Mouse (Mus musculus): Measurements from ENCODE around the gene Oosp3. TPM values are rescaled to one million over a fixed set of nuclear protein-coding genes. Genes with fewer than 3 reads are reported as not detected.

Gene Oosp3
- polyA plus RNA-seq, 1 experiment: not detected

DNA sequence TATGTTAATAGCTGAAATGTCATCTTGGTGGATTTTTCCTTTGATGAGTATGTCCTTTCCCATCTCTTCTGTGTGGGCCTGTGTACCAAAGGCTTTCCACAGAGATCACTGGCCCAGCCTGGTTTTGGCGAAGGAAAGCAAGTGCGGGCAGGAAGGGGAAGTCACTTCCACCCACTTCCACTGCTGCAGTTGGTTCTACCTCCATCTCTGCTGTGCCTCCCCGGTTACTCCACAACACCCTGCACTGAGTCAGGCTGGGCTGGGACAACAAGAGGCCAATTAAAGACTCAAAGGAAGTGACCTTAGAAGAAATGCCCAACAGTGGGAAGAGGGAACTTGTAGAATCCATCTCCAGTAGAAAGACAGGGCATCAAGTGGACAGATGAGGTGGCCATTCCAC, 23.2 kb downstream of the Oosp3 start:
- WGBS: 17% methylated on average over 3 of the region's 3 CpGs
- no peak overlapping the region for H3K4me3 ChIP-seq (replicated peaks; ENCODE audit: control insufficient read depth, low read depth, low read length)
- H3K27ac ChIP-seq (ENCODE audit: control insufficient read depth, insufficient read depth, low read depth, low read length, poor library complexity): no peak overlapping the region
- no peaks in the 10 kb centered on the region for H3K4me1 ChIP-seq (ENCODE audit: control insufficient read depth, insufficient read depth, low read length)
- no peak for TF ChIP-seq CTCF (IDR thresholded peaks at IDR 0.05; ENCODE audit: control insufficient read depth, insufficient read depth, low read length)

DNA sequence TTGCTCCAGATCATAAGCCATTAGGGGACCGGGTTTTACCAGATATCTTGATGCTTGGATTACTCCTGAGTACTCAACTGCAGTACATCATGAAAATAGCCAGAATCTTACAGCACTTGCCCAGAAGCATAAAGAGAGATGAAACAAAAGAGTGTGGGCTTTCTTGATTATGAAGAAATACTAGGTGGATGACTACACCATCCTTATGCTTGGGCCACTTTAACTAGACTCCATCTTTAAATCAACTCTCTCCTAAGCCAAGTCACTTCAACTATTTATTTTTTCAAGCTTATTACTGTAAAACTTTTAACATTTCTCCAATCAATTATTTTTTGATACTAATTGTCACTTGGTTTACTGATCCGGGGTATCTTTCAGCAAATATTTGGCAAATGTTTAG, 27.0 kb downstream of the Oosp3 start:
- no peak overlapping the region for H3K4me3 ChIP-seq (replicated peaks; ENCODE audit: control insufficient read depth, low read depth, low read length)
- WGBS: 89% methylated on average over 2 of the region's 2 CpGs
- H3K27ac ChIP-seq (ENCODE audit: control insufficient read depth, insufficient read depth, low read depth, low read length, poor library complexity): no peak overlapping the region
- TF ChIP-seq CTCF (IDR thresholded peaks at IDR 0.05; ENCODE audit: control insufficient read depth, insufficient read depth, low read length) (no peak), POLR2A (IDR thresholded peaks at IDR 0.05; ENCODE audit: borderline replicate concordance, control insufficient read depth, low read depth, low read length) (no peak)
- H3K4me1 ChIP-seq (ENCODE audit: control insufficient read depth, insufficient read depth, low read length): no peaks in the 10 kb centered on the region; the same call in 1 of the 2 replicates

DNA sequence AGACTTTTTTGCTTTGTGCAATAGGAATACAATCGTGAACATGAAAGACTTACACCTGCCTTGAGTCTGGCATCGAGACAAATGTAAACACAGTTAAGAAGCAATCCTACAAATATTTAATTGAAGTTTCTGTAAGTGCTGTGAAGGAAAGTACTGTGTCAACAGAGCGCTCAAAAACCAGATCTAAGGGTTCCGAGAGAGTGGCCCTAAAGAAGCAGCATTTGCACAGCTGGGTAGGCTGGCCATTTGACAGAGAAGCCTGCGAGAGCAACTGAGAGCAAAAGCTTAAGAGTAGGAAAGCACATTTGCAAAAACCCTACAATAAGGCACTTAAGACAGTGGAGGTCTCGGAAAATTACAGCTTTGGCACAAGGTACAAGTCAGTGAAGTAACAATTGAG, 27.4 kb downstream of the Oosp3 start:
- H3K4me1 ChIP-seq (ENCODE audit: control insufficient read depth, insufficient read depth, low read length): no peaks in the 10 kb centered on the region; the same call in 1 of the 2 replicates
- no peak overlapping the region for H3K27ac ChIP-seq (ENCODE audit: control insufficient read depth, insufficient read depth, low read depth, low read length, poor library complexity)
- WGBS: 84% methylated on average over 6 of the region's 6 CpGs
- TF ChIP-seq CTCF (IDR thresholded peaks at IDR 0.05; ENCODE audit: control insufficient read depth, insufficient read depth, low read length): no peak
- TF ChIP-seq POLR2A (IDR thresholded peaks at IDR 0.05; ENCODE audit: borderline replicate concordance, control insufficient read depth, low read depth, low read length): no peak
- no peak overlapping the region for H3K4me3 ChIP-seq (replicated peaks; ENCODE audit: control insufficient read depth, low read depth, low read length)

DNA sequence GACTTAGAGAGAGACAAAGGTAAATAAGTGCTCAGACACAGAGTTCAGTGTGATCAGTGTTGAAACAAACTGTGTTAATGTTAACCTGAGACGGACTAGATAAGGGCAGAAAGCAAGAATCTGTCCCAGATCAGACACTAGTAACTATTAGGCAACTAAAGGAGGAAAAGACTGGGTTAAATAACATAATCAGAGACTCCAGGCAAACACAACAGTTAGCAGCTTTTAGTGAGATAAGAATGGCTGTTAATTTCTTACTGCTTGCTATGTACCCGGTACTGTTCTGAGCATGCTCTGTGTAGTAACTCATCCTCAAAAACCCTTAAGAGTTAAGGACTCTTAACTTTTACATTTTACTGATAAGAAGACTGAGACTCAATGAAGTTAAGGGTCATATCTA, 29.1 kb downstream of the Oosp3 start:
- WGBS: 67% methylated on average over 2 of the region's 2 CpGs
- Histone ChIP-seq H3K27ac (ENCODE audit: control insufficient read depth, insufficient read depth, low read depth, low read length, poor library complexity) (no peak overlapping the region), H3K4me1 (ENCODE audit: control insufficient read depth, insufficient read depth, low read length) (no peaks in the 10 kb centered on the region; the same call in 1 of the 2 replicates), H3K4me3 (replicated peaks; ENCODE audit: control insufficient read depth, low read depth, low read length) (no peak overlapping the region)
- no peak for TF ChIP-seq CTCF (IDR thresholded peaks at IDR 0.05; ENCODE audit: control insufficient read depth, insufficient read depth, low read length)
- TF ChIP-seq POLR2A (IDR thresholded peaks at IDR 0.05; ENCODE audit: borderline replicate concordance, control insufficient read depth, low read depth, low read length): no peak

DNA sequence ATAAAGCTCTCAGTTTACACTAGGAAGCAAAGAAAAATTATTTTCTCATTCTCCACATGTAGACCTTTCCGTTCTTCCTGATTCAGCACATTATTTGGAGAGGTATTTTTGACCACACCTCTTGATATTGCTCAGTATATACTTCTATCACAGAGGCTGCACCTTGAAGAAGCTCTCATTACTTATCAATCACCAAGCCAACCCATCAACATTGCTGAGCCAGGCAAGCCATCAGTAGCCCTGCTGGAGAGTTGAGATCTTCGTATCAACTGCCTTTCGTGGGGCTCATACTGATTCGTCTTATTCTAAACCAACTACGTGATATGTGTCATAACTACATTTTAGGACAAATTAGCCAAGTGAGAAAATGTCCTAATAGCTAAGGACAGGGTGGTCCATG, 30.4 kb downstream of the Oosp3 start:
- 66% methylated on average over 5 of the region's 5 CpGs for WGBS
- H3K27ac ChIP-seq (ENCODE audit: control insufficient read depth, insufficient read depth, low read depth, low read length, poor library complexity): no peak overlapping the region
- H3K4me1 ChIP-seq (ENCODE audit: control insufficient read depth, insufficient read depth, low read length): no peaks in the 10 kb centered on the region; the same call in 1 of the 2 replicates
- no peak overlapping the region for H3K4me3 ChIP-seq (replicated peaks; ENCODE audit: control insufficient read depth, low read depth, low read length)
- no peak for TF ChIP-seq POLR2A (IDR thresholded peaks at IDR 0.05; ENCODE audit: borderline replicate concordance, control insufficient read depth, low read depth, low read length)
- TF ChIP-seq CTCF (IDR thresholded peaks at IDR 0.05; ENCODE audit: control insufficient read depth, insufficient read depth, low read length): no peak

DNA sequence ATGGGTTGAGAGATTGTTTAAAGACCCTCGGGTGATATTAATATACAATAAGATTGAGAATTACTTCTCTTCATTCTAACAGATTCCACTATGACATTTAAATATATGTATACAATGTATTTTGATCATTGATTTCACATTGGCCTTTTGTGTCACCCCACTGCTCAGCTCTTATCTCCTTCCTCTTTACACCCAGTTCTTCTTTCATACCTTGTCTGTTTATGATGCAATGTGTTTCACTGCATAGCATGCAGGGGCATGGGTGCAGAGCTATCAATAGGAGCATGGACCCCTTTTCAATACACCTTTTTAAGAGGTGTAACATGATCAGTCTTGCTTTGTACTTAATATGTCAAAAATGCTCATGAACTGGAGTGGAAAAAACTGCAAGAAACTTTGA, 33.4 kb downstream of the Oosp3 start:
- Histone ChIP-seq H3K27ac (ENCODE audit: control insufficient read depth, insufficient read depth, low read depth, low read length, poor library complexity) (no peak overlapping the region), H3K4me1 (ENCODE audit: control insufficient read depth, insufficient read depth, low read length) (no peaks in the 10 kb centered on the region; the same call in 1 of the 2 replicates), H3K4me3 (replicated peaks; ENCODE audit: control insufficient read depth, low read depth, low read length) (no peak overlapping the region)
- TF ChIP-seq POLR2A (IDR thresholded peaks at IDR 0.05; ENCODE audit: borderline replicate concordance, control insufficient read depth, low read depth, low read length): no peak
- no peak for TF ChIP-seq CTCF (IDR thresholded peaks at IDR 0.05; ENCODE audit: control insufficient read depth, insufficient read depth, low read length)
- 73% methylated on average over 1 of the region's 1 CpGs for WGBS

DNA sequence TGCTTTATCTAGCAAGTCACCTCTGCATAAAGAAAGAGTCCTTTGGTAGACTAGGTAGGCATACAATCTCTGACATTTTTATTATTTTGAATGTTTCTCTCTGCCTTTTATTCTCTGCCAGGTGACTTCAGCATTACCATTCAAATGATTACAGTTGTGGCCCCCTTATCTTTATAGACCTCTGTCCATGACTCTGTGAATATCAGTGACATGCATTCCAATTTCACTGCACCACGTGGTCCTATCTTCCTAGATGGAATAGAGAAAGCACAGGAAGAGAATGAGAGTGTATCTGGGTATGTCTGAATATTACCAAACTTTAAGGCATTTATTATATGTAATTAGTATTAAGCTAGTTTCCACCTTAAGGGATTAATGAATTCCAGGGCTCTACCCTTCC, 39.6 kb downstream of the Oosp3 start:
- Histone ChIP-seq H3K4me3 (replicated peaks; ENCODE audit: control insufficient read depth, low read depth, low read length) (no peak overlapping the region), H3K27ac (ENCODE audit: control insufficient read depth, insufficient read depth, low read depth, low read length, poor library complexity) (no peak overlapping the region), H3K4me1 (ENCODE audit: control insufficient read depth, insufficient read depth, low read length) (no peaks in the 10 kb centered on the region)
- TF ChIP-seq POLR2A (IDR thresholded peaks at IDR 0.05; ENCODE audit: borderline replicate concordance, control insufficient read depth, low read depth, low read length) (no peak), CTCF (IDR thresholded peaks at IDR 0.05; ENCODE audit: control insufficient read depth, insufficient read depth, low read length) (no peak)
- WGBS: 33% methylated on average over 1 of the region's 1 CpGs

DNA sequence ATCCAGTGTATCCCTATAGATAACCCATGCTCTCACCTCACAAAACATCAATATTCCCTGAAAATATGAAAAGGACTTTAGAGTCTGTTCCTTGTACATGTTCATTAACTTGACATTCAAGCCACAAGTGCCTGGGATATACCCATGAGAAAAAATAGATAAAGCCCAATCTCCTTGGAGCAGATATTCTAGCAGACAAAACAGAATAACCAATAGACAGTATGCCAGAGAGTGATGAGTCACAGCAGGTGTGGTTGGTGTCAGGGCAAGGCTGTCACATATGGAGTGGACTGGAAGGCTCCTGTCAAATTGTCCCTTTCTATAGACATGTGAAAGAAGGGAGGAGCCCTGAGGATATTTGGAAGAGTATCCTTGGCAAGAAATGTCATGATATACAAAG, 48.8 kb downstream of the Oosp3 start:
- Histone ChIP-seq H3K4me1 (ENCODE audit: control insufficient read depth, insufficient read depth, low read length) (no peaks in the 10 kb centered on the region; the same call in 1 of the 2 replicates), H3K27ac (ENCODE audit: control insufficient read depth, insufficient read depth, low read depth, low read length, poor library complexity) (no peak overlapping the region), H3K4me3 (replicated peaks; ENCODE audit: control insufficient read depth, low read depth, low read length) (no peak overlapping the region)
- TF ChIP-seq CTCF (IDR thresholded peaks at IDR 0.05; ENCODE audit: control insufficient read depth, insufficient read depth, low read length) (no peak), POLR2A (IDR thresholded peaks at IDR 0.05; ENCODE audit: borderline replicate concordance, control insufficient read depth, low read depth, low read length) (no peak)

DNA sequence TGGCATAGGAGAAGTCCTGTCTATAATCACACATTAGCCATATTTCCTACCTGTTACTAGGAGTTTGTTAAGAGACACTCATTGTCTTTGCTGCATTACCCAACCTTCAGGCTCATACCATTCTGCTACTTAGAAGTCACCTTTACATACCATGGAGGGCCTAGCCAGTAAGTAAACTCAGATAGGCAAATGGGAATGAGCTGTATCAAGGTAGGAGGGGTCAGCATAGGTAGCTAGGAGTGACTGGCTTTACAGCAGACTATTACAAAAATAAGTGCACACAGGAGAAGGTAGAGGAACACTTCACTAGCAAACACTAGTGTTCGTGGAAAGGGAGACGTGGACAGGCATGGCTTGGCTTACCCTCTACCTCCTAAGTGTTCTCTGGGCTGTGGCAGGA, 50.4 kb downstream of the Oosp3 start, which contains the start of gene Gif:
Gene Gif (plus strand): TSS at position 257 of the 400 bp plus-strand sequence.
- no peaks in the 10 kb centered on the region; the same call in 1 of the 2 replicates for H3K4me1 ChIP-seq (ENCODE audit: control insufficient read depth, insufficient read depth, low read length)
- WGBS: 84% methylated on average over 2 of the region's 2 CpGs
- H3K27ac ChIP-seq (ENCODE audit: control insufficient read depth, insufficient read depth, low read depth, low read length, poor library complexity): no peak within 1 kb of the TSS
- TF ChIP-seq CTCF (IDR thresholded peaks at IDR 0.05; ENCODE audit: control insufficient read depth, insufficient read depth, low read length) (no peak), POLR2A (IDR thresholded peaks at IDR 0.05; ENCODE audit: borderline replicate concordance, control insufficient read depth, low read depth, low read length) (no peak)
- no peak within 1 kb of the TSS for H3K4me3 ChIP-seq (replicated peaks; ENCODE audit: control insufficient read depth, low read depth, low read length)

Other genes starting within 250 kb of the Oosp3 start
- gene Ms4a6c, start 227.7 kb upstream of the Oosp3 start, polyA plus RNA-seq (2011; ENCODE audit: insufficient read depth, insufficient read length, low replicate concordance, missing spikeins): 9.2 and 36.3 TPM in 2 replicates
- 2.4 and 11.9 TPM in 2 replicates for gene Gm8369, start 211.1 kb upstream of the Oosp3 start, polyA plus RNA-seq (2011; ENCODE audit: insufficient read depth, insufficient read length, low replicate concordance, missing spikeins)
- gene Ms4a6b, start 180.5 kb upstream of the Oosp3 start, polyA plus RNA-seq (2011; ENCODE audit: insufficient read depth, insufficient read length, low replicate concordance, missing spikeins): 6.0 and 15.7 TPM in 2 replicates
- gene Ms4a4d, start 160.3 kb upstream of the Oosp3 start, polyA plus RNA-seq (2011; ENCODE audit: insufficient read depth, insufficient read length, low replicate concordance, missing spikeins): 2.0 and 2.8 TPM in 2 replicates
- 3.0 and 3.6 TPM in 2 replicates for gene Ms4a6d, start 92.2 kb upstream of the Oosp3 start, polyA plus RNA-seq (2011; ENCODE audit: insufficient read depth, insufficient read length, low replicate concordance, missing spikeins)
- gene Ms4a2, start 73.3 kb upstream of the Oosp3 start, polyA plus RNA-seq (2011; ENCODE audit: insufficient read depth, insufficient read length, low replicate concordance, missing spikeins): 1.3 and 3.6 TPM in 2 replicates
- 51.9 and 110 TPM in 2 replicates for gene Ms4a3, start 56.2 kb upstream of the Oosp3 start, polyA plus RNA-seq (2011; ENCODE audit: insufficient read depth, insufficient read length, low replicate concordance, missing spikeins)
- gene Oosp2, start 36.5 kb upstream of the Oosp3 start, polyA plus RNA-seq (2011; ENCODE audit: insufficient read depth, insufficient read length, low replicate concordance, missing spikeins): not detected in 2 replicates
- not detected in 2 replicates for gene Oosp1, start 5.9 kb upstream of the Oosp3 start, polyA plus RNA-seq (2011; ENCODE audit: insufficient read depth, insufficient read length, low replicate concordance, missing spikeins)
- not detected in 2 replicates for gene Gif, start 50.5 kb downstream of the Oosp3 start, polyA plus RNA-seq (2011; ENCODE audit: insufficient read depth, insufficient read length, low replicate concordance, missing spikeins)
- 17.4 and 17.5 TPM in 2 replicates for gene Mrpl16, start 73.3 kb downstream of the Oosp3 start, polyA plus RNA-seq (2011; ENCODE audit: insufficient read depth, insufficient read length, low replicate concordance, missing spikeins)
- 4.7 and 7.3 TPM in 2 replicates for gene Stx3, start 122.3 kb downstream of the Oosp3 start, polyA plus RNA-seq (2011; ENCODE audit: insufficient read depth, insufficient read length, low replicate concordance, missing spikeins)
- not detected in 2 replicates for gene Olfr1417, start 142.2 kb downstream of the Oosp3 start, polyA plus RNA-seq (2011; ENCODE audit: insufficient read depth, insufficient read length, low replicate concordance, missing spikeins)
- gene Olfr1418, start 164.0 kb downstream of the Oosp3 start, polyA plus RNA-seq (2011; ENCODE audit: insufficient read depth, insufficient read length, low replicate concordance, missing spikeins): not detected in 2 replicates
- not detected in 2 replicates for gene Olfr1419, start 178.1 kb downstream of the Oosp3 start, polyA plus RNA-seq (2011; ENCODE audit: insufficient read depth, insufficient read length, low replicate concordance, missing spikeins)
- not detected in 2 replicates for gene Olfr1420, start 189.5 kb downstream of the Oosp3 start, polyA plus RNA-seq (2011; ENCODE audit: insufficient read depth, insufficient read length, low replicate concordance, missing spikeins)
- 6.3 and 11.0 TPM in 2 replicates for gene Patl1, start 215.3 kb downstream of the Oosp3 start, polyA plus RNA-seq (2011; ENCODE audit: insufficient read depth, insufficient read length, low replicate concordance, missing spikeins)

Measured in bone marrow, adult 2 months (tissue).